Comparison of ENCODE assay signal across 14 mouse cellular contexts in the genomic region with DNA sequence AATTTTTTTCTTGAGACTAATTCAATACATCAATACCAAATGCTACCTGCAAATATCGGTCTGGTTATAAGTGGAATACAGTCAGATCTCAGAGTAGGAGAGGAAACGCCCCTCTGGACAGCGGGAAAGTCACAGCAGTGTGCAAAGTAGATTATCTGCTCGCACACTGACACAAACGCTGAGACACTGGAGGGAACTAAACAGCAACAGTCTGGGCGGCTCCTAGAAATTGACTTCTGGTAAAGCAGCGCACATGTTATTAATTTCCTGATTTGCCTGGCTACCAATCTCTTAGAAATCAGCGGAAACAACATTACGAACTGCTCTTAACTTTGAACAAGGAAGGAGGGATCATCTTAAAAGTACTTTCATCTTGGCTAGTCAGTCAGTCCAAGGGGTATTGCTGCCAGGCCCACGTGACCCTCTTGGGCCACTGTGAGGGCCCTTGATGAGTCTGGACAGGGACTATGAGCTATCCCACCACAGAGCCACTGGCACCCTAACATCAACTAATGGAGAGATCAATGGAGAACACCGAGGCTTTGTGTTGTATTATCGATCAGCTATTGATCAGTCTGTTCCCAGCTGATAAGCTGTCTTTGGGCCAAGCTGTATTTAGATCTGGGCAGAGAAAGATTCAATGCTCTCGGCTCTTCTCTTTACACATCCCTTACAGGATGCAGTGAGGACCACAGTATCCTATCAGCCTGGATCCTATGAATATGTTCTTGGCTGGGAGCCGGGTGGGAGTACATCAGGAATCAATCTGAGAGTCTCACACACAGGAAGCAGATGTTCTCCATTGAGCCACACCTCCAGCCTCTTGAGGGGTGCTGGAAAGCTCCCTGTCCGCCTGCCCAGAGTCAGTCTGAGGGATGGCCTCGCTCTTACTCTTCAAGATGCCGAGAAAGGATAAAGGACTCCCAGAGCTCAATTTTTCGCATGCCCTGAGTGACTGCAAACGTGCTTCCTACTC. TPM values are rescaled to one million over a fixed set of nuclear protein-coding genes. Genes with fewer than 3 reads are reported as not detected.
A peak's percentile ranks its signal among the peaks of the same experiment; 100 is the strongest.
DNase-seq lines count a peak whose midpoint lies in the region; ATAC-seq and TF ChIP-seq lines count a peak whose summit lies in the region.
"Had no signal": no experiment of that assay in that cellular context is flagged by ENCODE, and none has a peak within 500 bp of the region (broad histone marks: within the 10 kb centered on the region; RNA-seq: fewer than 3 reads in every experiment).

No protein-coding gene starts in this region.

- H3K36me3 ChIP-seq in embryonic facial prominence, embryonic 11.5 days (replicated peaks; ENCODE audit: control insufficient read depth, insufficient read depth, low read depth, low read length): no peaks in the 10 kb centered on the region
- no peaks in the 10 kb centered on the region for H3K36me3 ChIP-seq in limb, embryonic 13.5 days
- H3K36me3 ChIP-seq in lung, postnatal 0 days (ENCODE audit: insufficient read depth, low read length): no peaks in the 10 kb centered on the region
- no peaks in the 10 kb centered on the region for H3K36me3 ChIP-seq in hindbrain, postnatal 0 days (ENCODE audit: insufficient read depth, low read length)
- H3K36me3 ChIP-seq in hindbrain, embryonic 16.5 days (ENCODE audit: control insufficient read depth, insufficient read depth, low read length): no peaks in the 10 kb centered on the region
- H3K36me3 ChIP-seq: heart, embryonic 13.5 days; hindbrain, embryonic 15.5 days had no signal

- no peaks in the 10 kb centered on the region for H3K9me3 ChIP-seq in embryonic facial prominence, embryonic 11.5 days (replicated peaks; ENCODE audit: control insufficient read depth, low read length)
- H3K9me3 ChIP-seq in limb, embryonic 13.5 days: no peaks in the 10 kb centered on the region
- H3K9me3 ChIP-seq in lung, postnatal 0 days (ENCODE audit: low read length): no peaks in the 10 kb centered on the region
- no peaks in the 10 kb centered on the region for H3K9me3 ChIP-seq in hindbrain, postnatal 0 days (ENCODE audit: low read length)
- no peaks in the 10 kb centered on the region for H3K9me3 ChIP-seq in hindbrain, embryonic 16.5 days (ENCODE audit: control insufficient read depth, low read length)
- H3K9me3 ChIP-seq: heart, embryonic 13.5 days; hindbrain, embryonic 15.5 days had no signal

- ATAC-seq in embryonic facial prominence, embryonic 11.5 days (replicated peaks; ENCODE audit: insufficient number of reproducible peaks, low FRiP score, low TSS enrichment, low read depth): peak; percentile 71
- ATAC-seq in limb, embryonic 13.5 days (ENCODE audit: low FRiP score, low read depth): peak; percentile 57; the same call in 1 of the 2 replicates
- peak; percentile 89 for ATAC-seq in lung, postnatal 0 days
- ATAC-seq in hindbrain, postnatal 0 days: no peak
- no peak for ATAC-seq in hindbrain, embryonic 16.5 days

- no peaks in the 10 kb centered on the region; the same call in 1 of the 2 replicates for H3K27me3 ChIP-seq in embryonic facial prominence, embryonic 11.5 days (ENCODE audit: control insufficient read depth, insufficient read depth, low read length)
- H3K27me3 ChIP-seq in limb, embryonic 13.5 days: no peaks in the 10 kb centered on the region
- no peaks in the 10 kb centered on the region for H3K27me3 ChIP-seq in lung, postnatal 0 days (replicated peaks; ENCODE audit: insufficient read depth, low read length)
- no peaks in the 10 kb centered on the region for H3K27me3 ChIP-seq in hindbrain, postnatal 0 days (ENCODE audit: insufficient read depth, low read length)
- no peaks in the 10 kb centered on the region for H3K27me3 ChIP-seq in hindbrain, embryonic 16.5 days (replicated peaks; ENCODE audit: control insufficient read depth, insufficient read depth, low read length)
- H3K27me3 ChIP-seq: hindbrain, embryonic 15.5 days had no signal

- no peak overlapping the region for H3K4me3 ChIP-seq in embryonic facial prominence, embryonic 11.5 days (ENCODE audit: low read depth, low read length)
- no peak overlapping the region for H3K4me3 ChIP-seq in limb, embryonic 13.5 days
- no peak overlapping the region for H3K4me3 ChIP-seq in lung, postnatal 0 days (ENCODE audit: low read depth, low read length)
- H3K4me3 ChIP-seq in hindbrain, postnatal 0 days (ENCODE audit: low read length): no peak overlapping the region
- no peak overlapping the region for H3K4me3 ChIP-seq in hindbrain, embryonic 16.5 days (ENCODE audit: low read length)
- H3K4me3 ChIP-seq: heart, embryonic 13.5 days; hindbrain, embryonic 15.5 days had no signal

- peak overlapping the region; percentile 7; the same call in 1 of the 2 replicates for H3K4me2 ChIP-seq in embryonic facial prominence, embryonic 11.5 days (ENCODE audit: low read depth, low read length)
- peak overlapping the region; percentile 38; the same call in 1 of the 2 replicates for H3K4me2 ChIP-seq in limb, embryonic 13.5 days (replicated peaks)
- H3K4me2 ChIP-seq in lung, postnatal 0 days (replicated peaks; ENCODE audit: low read depth, low read length): no peak overlapping the region
- no peak overlapping the region for H3K4me2 ChIP-seq in hindbrain, postnatal 0 days (ENCODE audit: low read depth, low read length)
- H3K4me2 ChIP-seq in hindbrain, embryonic 16.5 days (ENCODE audit: low read length): no peak overlapping the region
- H3K4me2 ChIP-seq: heart, embryonic 13.5 days; hindbrain, embryonic 15.5 days had no signal

- no peaks in the 10 kb centered on the region; the same call in 1 of the 2 replicates for H3K4me1 ChIP-seq in embryonic facial prominence, embryonic 11.5 days (ENCODE audit: control insufficient read depth, insufficient read depth, low read length)
- peaks cover 43% of the 10 kb centered on the region for H3K4me1 ChIP-seq in limb, embryonic 13.5 days
- H3K4me1 ChIP-seq in lung, postnatal 0 days (ENCODE audit: insufficient read depth, low read depth, low read length): peaks cover 3% of the 10 kb centered on the region; the same call in 1 of the 2 replicates
- peaks cover under 1% of the 10 kb centered on the region; the same call in 1 of the 2 replicates for H3K4me1 ChIP-seq in hindbrain, postnatal 0 days (ENCODE audit: insufficient read depth, low read length)
- no peaks in the 10 kb centered on the region for H3K4me1 ChIP-seq in hindbrain, embryonic 16.5 days (ENCODE audit: control insufficient read depth, insufficient read depth, low read depth, low read length)
- H3K4me1 ChIP-seq: hindbrain, embryonic 15.5 days had no signal

- TF ChIP-seq EP300 in lung, postnatal 0 days (IDR thresholded peaks at IDR 0.05): peak; percentile 59

- no peak for TF ChIP-seq CTCF in lung, postnatal 0 days (IDR thresholded peaks at IDR 0.05)
- TF ChIP-seq CTCF in hindbrain, postnatal 0 days (IDR thresholded peaks at IDR 0.05; ENCODE audit: low read depth): no peak

- 51% methylated on average over 19 of the region's 19 CpGs for WGBS in embryonic facial prominence, embryonic 11.5 days
- WGBS in limb, embryonic 13.5 days: 38% methylated on average over 19 of the region's 19 CpGs
- WGBS in lung, postnatal 0 days: 58% methylated on average over 19 of the region's 19 CpGs
- 74% methylated on average over 19 of the region's 19 CpGs for WGBS in hindbrain, postnatal 0 days
- 80% methylated on average over 19 of the region's 19 CpGs for WGBS in hindbrain, embryonic 16.5 days

- DNase-seq in c-Kit-positive CD71-positive TER-119-positive erythroid progenitor cells, embryonic 14.5 days (ENCODE audit: low spot score): peak; percentile 27
- DNase-seq in embryonic facial prominence, embryonic 11.5 days (ENCODE audit: low spot score): peak; percentile 85
- peak; percentile 83 for DNase-seq in lung, postnatal 0 days (ENCODE audit: low spot score)
- DNase-seq in hindbrain, postnatal 0 days (ENCODE audit: low spot score): no peak
- no peak for DNase-seq in spleen, adult 12 weeks (ENCODE audit: low spot score)
- DNase-seq: adrenal gland, postnatal 14 days; cerebellum, adult 11-12 months; thymus, postnatal 4 days had no signal

- H3K27ac ChIP-seq in embryonic facial prominence, embryonic 11.5 days (replicated peaks; ENCODE audit: low read depth, low read length): peak overlapping the region; percentile 49; the same call in 1 of the 2 replicates
- H3K27ac ChIP-seq in limb, embryonic 13.5 days: no peak overlapping the region
- no peak overlapping the region for H3K27ac ChIP-seq in lung, postnatal 0 days (ENCODE audit: low read length)
- H3K27ac ChIP-seq in hindbrain, postnatal 0 days: no peak overlapping the region
- H3K27ac ChIP-seq in hindbrain, embryonic 16.5 days (ENCODE audit: low read depth, low read length): no peak overlapping the region
- H3K27ac ChIP-seq: heart, embryonic 13.5 days; hindbrain, embryonic 15.5 days; macrophage had no signal

- H3K9ac ChIP-seq in embryonic facial prominence, embryonic 11.5 days (replicated peaks; ENCODE audit: low read length): no peak overlapping the region
- no peak overlapping the region for H3K9ac ChIP-seq in limb, embryonic 13.5 days
- H3K9ac ChIP-seq in lung, postnatal 0 days (replicated peaks; ENCODE audit: low read depth): no peak overlapping the region
- no peak overlapping the region for H3K9ac ChIP-seq in hindbrain, postnatal 0 days (replicated peaks; ENCODE audit: low read length)
- H3K9ac ChIP-seq in hindbrain, embryonic 16.5 days (ENCODE audit: low read depth, low read length): no peak overlapping the region
- H3K9ac ChIP-seq: heart, embryonic 13.5 days; hindbrain, embryonic 15.5 days had no signal

RNA-seq across cellular contexts. Expression of a gene that starts 28.3 kb away (rescaled TPM):
- 2.0 TPM in 2 replicates for polyA plus RNA-seq in embryonic facial prominence, embryonic 11.5 days (2014; fragmentation: Nextera tagmentation; extraction: Ambion mirVana)
- 1.8 and 2.3 TPM in 2 replicates for polyA plus RNA-seq in limb, embryonic 13.5 days (2015; fragmentation: Nextera tagmentation; extraction: Ambion mirVana)
- 10.3 and 10.6 TPM in 2 replicates for polyA plus RNA-seq in lung, postnatal 0 days (2015; fragmentation: Nextera tagmentation; extraction: Ambion mirVana)
- total RNA-seq in hindbrain, postnatal 0 days (2014; rRNA removed): 13.9 and 14.7 TPM in 2 replicates
- polyA plus RNA-seq in hindbrain, postnatal 0 days (2015; fragmentation: Nextera tagmentation; extraction: Ambion mirVana): 4.2 and 4.4 TPM in 2 replicates
- polyA plus RNA-seq in hindbrain, embryonic 16.5 days (2015; fragmentation: Nextera tagmentation; extraction: Ambion mirVana): 2.8 and 3.4 TPM in 2 replicates
- total RNA-seq: monocyte, adult 5-6 weeks had no signal
- polyA plus RNA-seq: macrophage had no signal

Comparison
In these comparisons a context has a peak if more than half of its experiments do, and no peak if none do; other contexts are left out.
1. DNase-seq: peak in c-Kit-positive CD71-positive TER-119-positive erythroid progenitor cells, embryonic 14.5 days (single experiment), embryonic facial prominence, embryonic 11.5 days (single experiment) and lung, postnatal 0 days (single experiment); none in hindbrain, postnatal 0 days (single experiment) and spleen, adult 12 weeks (single experiment).
2. ATAC-seq: peak in embryonic facial prominence, embryonic 11.5 days (single experiment), limb, embryonic 13.5 days (single experiment) and lung, postnatal 0 days (single experiment); none in hindbrain, postnatal 0 days (single experiment) and hindbrain, embryonic 16.5 days (single experiment).
3. H3K4me2 ChIP-seq: peak in embryonic facial prominence, embryonic 11.5 days (single experiment) and limb, embryonic 13.5 days (single experiment); none in lung, postnatal 0 days (single experiment), hindbrain, postnatal 0 days (single experiment) and hindbrain, embryonic 16.5 days (single experiment).